Comparison of ENCODE assay signal across 20 mouse cellular contexts in genomic region chr2:166581881-166582583, GRCm38 (mm10).
A peak's percentile ranks its signal among the peaks of the same experiment; 100 is the strongest.
DNase-seq lines count a peak whose midpoint lies in the region.
"Had no signal": no experiment of that assay in that cellular context is flagged by ENCODE, and none has a peak within 500 bp of the region (broad histone marks: within the 10 kb centered on the region; RNA-seq: fewer than 3 reads in every experiment).

No protein-coding gene starts in this region.

- intact Hi-C loops in left cerebral cortex, postnatal 25 days (cut with DNase I): no loop called here

- no peak overlapping the region for H3K4me3 ChIP-seq in forebrain, embryonic 10.5 days
- H3K4me3 ChIP-seq: erythroblast, embryonic 14.5 days; heart, embryonic 10.5 days; intestine, embryonic 15.5 days; kidney, embryonic 15.5 days had no signal

- H3K4me1 ChIP-seq in forebrain, embryonic 10.5 days: no peaks in the 10 kb centered on the region
- H3K4me1 ChIP-seq: intestine, embryonic 15.5 days had no signal

- DNase-seq in layer of hippocampus, adult 11-12 months (ENCODE audit: low spot score): peak; percentile 32
- no peak for DNase-seq in layer of hippocampus, adult 8-10 months (ENCODE audit: low spot score in 2 of 2)
- peak; percentile 60 for DNase-seq in 3134 (ENCODE audit: extremely low read depth, insufficient read length, low spot score)
- DNase-seq in adrenal gland, adult 8-10 months: peak; percentile 87
- peak; percentile 54 to 92 for DNase-seq in left cerebral cortex, postnatal 25 days (ENCODE audit: low spot score in 2 of 2)
- DNase-seq in gastrocnemius, postnatal 4 days (ENCODE audit: low spot score in 2 of 2): no peak
- DNase-seq in spleen, adult 12 weeks (ENCODE audit: low spot score): no peak
- DNase-seq in forebrain, embryonic 10.5 days (ENCODE audit: extremely low spot score, low spot score): no peak
- DNase-seq: B cell, adult 2 months; cerebellum, adult 2 months; gastrocnemius, postnatal 14 days; heart, postnatal 14 days; lung, adult 2 months; lung, postnatal 36 days; thymus, adult 18-20 months had no signal

- 94% methylated on average over 21 of the region's 21 CpGs for WGBS in forebrain, embryonic 10.5 days

- H3K9me3 ChIP-seq in forebrain, embryonic 10.5 days: no peaks in the 10 kb centered on the region
- H3K9me3 ChIP-seq: heart, embryonic 10.5 days; intestine, embryonic 15.5 days; kidney, embryonic 15.5 days had no signal

- H3K36me3 ChIP-seq in forebrain, embryonic 10.5 days (replicated peaks): peaks cover 93% of the 10 kb centered on the region

- no peaks in the 10 kb centered on the region for H3K27me3 ChIP-seq in forebrain, embryonic 10.5 days (ENCODE audit: poor library complexity, severe bottlenecking)
- H3K27me3 ChIP-seq: intestine, embryonic 15.5 days; kidney, embryonic 15.5 days had no signal

- no peak overlapping the region for H3K27ac ChIP-seq in forebrain, embryonic 10.5 days
- H3K27ac ChIP-seq: heart, embryonic 10.5 days; hindbrain, embryonic 14.5 days; intestine, embryonic 15.5 days; kidney, embryonic 15.5 days had no signal

Comparison
In these comparisons a context has a peak if more than half of its experiments do, and no peak if none do; other contexts are left out.
1. DNase-seq: peak in layer of hippocampus, adult 11-12 months (single experiment), 3134 (single experiment), adrenal gland, adult 8-10 months (single experiment) and left cerebral cortex, postnatal 25 days (2 of 2); none in layer of hippocampus, adult 8-10 months (0 of 2), gastrocnemius, postnatal 4 days (0 of 2), spleen, adult 12 weeks (single experiment) and forebrain, embryonic 10.5 days (single experiment).